Mouse (Mus musculus) MEL (cell line): Measurements from ENCODE around the gene Taf1a.

ENCODE experiments used
- EP300 ChIP-seq, 2 experiments: IDR thresholded peaks; 2 replicates each; pipeline ENCODE4 v1.6.1; 2011; ENCODE audit warnings: improper control_type of control experiment in 2 of 2, low read length in 2 of 2, low read depth in 1 of 2, mild to moderate bottlenecking in 1 of 2
- MEF2A ChIP-seq: IDR thresholded peaks from 2 replicates; pipeline ENCODE4 v1.6.1; 2014; ENCODE audit warnings: low read depth, mild to moderate bottlenecking, inconsistent platforms, low read length, improper control_type of control experiment; ENCODE audit not compliant: poor library complexity, insufficient replicate concordance, severe bottlenecking; ENCODE audit errors: extremely low read depth

GRCm38 (mm10) chr1:183442015-183442774, 53.4 kb downstream of the Taf1a start:
- TF ChIP-seq MEF2A (no peak), EP300 (IDR thresholded peaks at IDR 0.05; ENCODE audit: low read depth in 1 of 2, low read length in 2 of 2) (no peak)
